Mouse (Mus musculus) forebrain, postnatal 0 days (tissue): ENCODE results near the gene C130050O18Rik. TPM values are rescaled to one million over a fixed set of nuclear protein-coding genes. Genes with fewer than 3 reads are reported as not detected.

ENCODE experiments used
- ATAC-seq: fragments of 200-750 bp; cut with Nextera tagmentation; 2 replicates; pipeline ENCODE4 v1.8.0; 2017; ENCODE audit warnings: mild to moderate bottlenecking, moderate library complexity
- DNase-seq: peaks from one replicate; pipeline ENCODE4 v3.0.0-alpha.2; 2015
- H3K27ac ChIP-seq: fragments of 300-500 bp; sonication (generic); 2 replicates; pipeline ENCODE4 v1.5.1; 2014; ENCODE audit warnings: low read depth, mild to moderate bottlenecking, antibody characterized with exemption, low read length, moderate library complexity, mixed read lengths
- H3K27me3 ChIP-seq: fragments of 300-500 bp; sonication (generic); 2 replicates; pipeline ENCODE4 v1.6.1; 2014; ENCODE audit warnings: mild to moderate bottlenecking, low read length, mixed read lengths; ENCODE audit not compliant: insufficient read depth
- H3K36me3 ChIP-seq: fragments of 300-500 bp; sonication (generic); 2 replicates; pipeline ENCODE4 v1.6.1; 2014; ENCODE audit warnings: mild to moderate bottlenecking, moderate library complexity; ENCODE audit not compliant: insufficient read depth
- H3K4me1 ChIP-seq: fragments of 300-500 bp; sonication (generic); 2 replicates; pipeline ENCODE4 v1.6.1; 2014; ENCODE audit warnings: antibody characterized with exemption; ENCODE audit not compliant: insufficient read depth
- H3K4me2 ChIP-seq: fragments of 300-500 bp; sonication (generic); 2 replicates; pipeline ENCODE4 v1.6.1; 2014; ENCODE audit warnings: low read depth, mild to moderate bottlenecking, moderate library complexity
- H3K4me3 ChIP-seq: fragments of 300-500 bp; sonication (generic); 2 replicates; pipeline ENCODE4 v1.5.1; 2014; ENCODE audit warnings: low read depth, low read length, mixed read lengths
- H3K9ac ChIP-seq: fragments of 300-500 bp; sonication (generic); 2 replicates; pipeline ENCODE4 v1.6.1; 2014; ENCODE audit warnings: mild to moderate bottlenecking
- H3K9me3 ChIP-seq: fragments of 300-500 bp; sonication (generic); 2 replicates; pipeline ENCODE4 v1.6.1; 2016; ENCODE audit warnings: low read length
- CTCF ChIP-seq: sonication (generic); IDR thresholded peaks from 2 replicates; pipeline ENCODE4 v1.5.1; 2016; ENCODE audit warnings: antibody characterized with exemption, control low read depth, low read depth
- WGBS: fragments of 180-500 bp; shearing (Covaris S2); extraction: QIAGEN DNeasy Blood & Tissue Kit; methylation state at CpG from one replicate; pipeline ENCODE4 v1.1.7; 2014; 5-methylcytosine and 5-hydroxymethylcytosine counted together
- polyA plus RNA-seq: library from polyadenylated mRNA; unstranded; fragments of >200 nt; fragmentation: Nextera tagmentation; extraction: Ambion mirVana; gene quantifications from 2 replicates; pipeline ENCODE4 v1.2.1, GENCODE M21; 2015
- total RNA-seq: library from RNA; depleted of rRNA; stranded (reverse); fragments of >200 nt; gene quantifications from 2 replicates; pipeline ENCODE4 v1.2.3, GENCODE M21; 2014

The C130050O18Rik gene
- total and polyA plus RNA-seq, 2 experiments from 2014 or later = 0.13 TPM; not detected in 1

GRCm38 (mm10) chr5:139373126-139373525 is 32.0 kb upstream of the C130050O18Rik start:
- WGBS = 91% methylated on average over 3 of the region's 3 CpGs
- TF ChIP-seq CTCF = no peak
- no peak for ATAC-seq
- Histone ChIP-seq H3K27me3 (no peaks in the 10 kb centered on the region), H3K27ac (no peak overlapping the region), H3K9ac (no peak overlapping the region), H3K4me2 (no peak overlapping the region), H3K4me1 (0 out of 2 replicates have a peak, but pooled peaks cover 5% of the 10 kb centered on the region), H3K9me3 (no peaks in the 10 kb centered on the region), H3K36me3 (no peaks in the 10 kb centered on the region), H3K4me3 (no peak overlapping the region)
- no peak for DNase-seq

GRCm38 (mm10) chr5:139373889-139374444 is 31.1 kb upstream of the C130050O18Rik start:
- Histone ChIP-seq H3K27me3 (no peaks in the 10 kb centered on the region), H3K27ac (no peak overlapping the region), H3K4me2 (no peak overlapping the region), H3K36me3 (no peaks in the 10 kb centered on the region), H3K9me3 (no peaks in the 10 kb centered on the region), H3K9ac (no peak overlapping the region), H3K4me1 (0 out of 2 replicates have a peak, but pooled peaks cover 5% of the 10 kb centered on the region), H3K4me3 (no peak overlapping the region)
- WGBS = 85% methylated on average over 6 of the region's 6 CpGs
- ATAC-seq (no peak), DNase-seq (no peak)
- no peak for TF ChIP-seq CTCF

- Histone ChIP-seq H3K4me1 (peaks cover 5% of the 10 kb centered on the region; the same call in 1 of the 2 replicates), H3K4me2 (no peak overlapping the region), H3K27me3 (no peaks in the 10 kb centered on the region), H3K9me3 (no peaks in the 10 kb centered on the region), H3K9ac (no peak overlapping the region), H3K27ac (no peak overlapping the region), H3K36me3 (no peaks in the 10 kb centered on the region), H3K4me3 (no peak overlapping the region)
- TF ChIP-seq CTCF = no peak
- DNase-seq = no peak
- no peak for ATAC-seq
- WGBS = 88% methylated on average over 2 of the region's 2 CpGs
These were observed 30.2 kb upstream of the C130050O18Rik start for GRCm38 (mm10) chr5:139374841-139375240.

GRCm38 (mm10) chr5:139377468-139378270 is 27.4 kb upstream of the C130050O18Rik start, which contains the start of gene Gpr146:
Gene Gpr146 (plus strand): TSS chr5:139377697.
- Histone ChIP-seq H3K9ac (no peak within 1 kb of the TSS), H3K9me3 (no peaks in the 10 kb centered on the region), H3K4me3 (no peak within 1 kb of the TSS), H3K27me3 (no peaks in the 10 kb centered on the region), H3K4me1 (no peaks in the 10 kb centered on the region; the same call in 1 of the 2 replicates), H3K4me2 (no peak within 1 kb of the TSS), H3K27ac (no peak within 1 kb of the TSS), H3K36me3 (no peaks in the 10 kb centered on the region)
- TF ChIP-seq CTCF = no peak
- WGBS = 75% methylated on average over 18 of the region's 18 CpGs
- DNase-seq (no peak), ATAC-seq (no peak)

- Histone ChIP-seq H3K4me2 (no peak overlapping the region), H3K4me3 (no peak overlapping the region), H3K36me3 (no peaks in the 10 kb centered on the region), H3K27me3 (no peaks in the 10 kb centered on the region), H3K9ac (no peak overlapping the region), H3K27ac (no peak overlapping the region), H3K9me3 (no peaks in the 10 kb centered on the region), H3K4me1 (no peaks in the 10 kb centered on the region; the same call in 1 of the 2 replicates)
- 90% methylated on average over 7 of the region's 7 CpGs for WGBS
- TF ChIP-seq CTCF = no peak
- no peak for ATAC-seq
- no peak for DNase-seq
These were observed 26.9 kb upstream of the C130050O18Rik start for GRCm38 (mm10) chr5:139378271-139378556.

GRCm38 (mm10) chr5:139378986-139379629 is 26.0 kb upstream of the C130050O18Rik start:
- Histone ChIP-seq H3K4me1 (no peaks in the 10 kb centered on the region; the same call in 1 of the 2 replicates), H3K27ac (peak overlapping the region; percentile 35; the same call in 1 of the 2 replicates), H3K27me3 (no peaks in the 10 kb centered on the region), H3K4me2 (no peak overlapping the region), H3K36me3 (no peaks in the 10 kb centered on the region), H3K9me3 (no peaks in the 10 kb centered on the region), H3K9ac (no peak overlapping the region), H3K4me3 (no peak overlapping the region)
- DNase-seq (peak; percentile 42), ATAC-seq (peak; percentile 34; the same call in 1 of the 2 replicates)
- no peak for TF ChIP-seq CTCF
- WGBS = 63% methylated on average over 21 of the region's 21 CpGs
